Mouse (Mus musculus): ENCODE results near the gene U2af1l4.

U2af1l4 gene

DNA sequence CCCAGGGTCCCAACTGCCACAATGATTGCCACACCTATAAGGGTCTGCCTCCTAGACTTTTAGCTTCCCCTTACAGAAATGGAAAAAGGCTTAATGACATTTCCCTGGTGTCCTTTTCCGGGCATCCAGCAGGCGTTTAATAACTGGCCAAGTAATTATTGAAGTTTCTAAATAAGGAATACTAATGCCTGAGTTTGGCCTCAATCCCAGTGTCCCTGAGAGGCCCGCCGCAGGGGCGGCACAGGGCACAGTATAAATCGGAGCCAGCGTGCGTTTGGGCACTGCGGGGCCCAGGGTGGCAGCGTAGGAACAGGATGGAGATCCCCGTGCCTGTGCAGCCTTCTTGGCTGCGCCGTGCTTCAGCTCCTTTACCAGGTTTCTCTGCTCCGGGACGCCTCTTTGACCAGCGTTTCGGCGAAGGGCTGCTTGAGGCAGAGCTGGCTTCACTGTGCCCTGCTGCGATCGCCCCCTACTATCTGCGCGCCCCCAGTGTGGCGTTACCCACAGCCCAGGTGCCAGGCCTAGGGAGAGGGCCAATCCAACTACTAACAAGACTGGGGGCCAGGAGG lies 10.0 kb upstream of the U2af1l4 start:
- peak; percentile 55 to 66 for DNase-seq

DNA sequence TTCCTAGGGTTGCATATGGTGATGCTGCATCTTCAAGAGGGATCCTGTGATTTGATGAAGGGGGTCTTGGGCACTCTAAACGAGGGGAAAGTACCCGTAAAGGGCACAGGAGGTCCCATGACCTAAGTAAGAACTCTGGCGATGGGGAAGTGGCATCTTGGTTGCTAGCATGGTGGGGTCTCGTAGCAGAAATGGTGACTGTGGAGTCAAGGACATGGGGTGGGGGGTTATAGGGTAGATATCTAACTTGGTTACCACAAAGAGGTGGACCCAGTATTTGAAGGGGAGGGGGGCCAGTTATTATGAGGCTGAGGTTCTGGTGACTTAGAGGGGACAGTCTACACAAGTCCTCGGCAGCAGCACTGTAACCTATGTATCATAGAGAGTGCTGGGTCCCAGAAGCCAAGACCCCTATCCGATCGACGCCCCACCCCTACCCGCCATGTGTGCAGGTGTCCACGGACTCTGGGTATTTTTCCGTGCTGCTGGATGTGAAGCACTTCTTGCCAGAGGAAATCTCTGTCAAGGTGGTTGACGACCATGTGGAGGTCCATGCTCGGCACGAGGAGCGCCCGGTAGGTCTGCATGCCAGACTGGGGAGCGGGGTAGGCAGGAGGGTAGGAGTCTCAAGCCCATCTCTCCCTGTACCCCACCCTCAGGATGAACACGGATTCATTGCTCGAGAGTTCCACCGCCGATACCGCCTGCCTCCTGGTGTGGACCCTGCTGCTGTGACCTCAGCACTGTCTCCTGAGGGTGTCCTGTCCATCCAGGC lies 9.1 kb upstream of the U2af1l4 start:
- DNase-seq, result no peak

DNA sequence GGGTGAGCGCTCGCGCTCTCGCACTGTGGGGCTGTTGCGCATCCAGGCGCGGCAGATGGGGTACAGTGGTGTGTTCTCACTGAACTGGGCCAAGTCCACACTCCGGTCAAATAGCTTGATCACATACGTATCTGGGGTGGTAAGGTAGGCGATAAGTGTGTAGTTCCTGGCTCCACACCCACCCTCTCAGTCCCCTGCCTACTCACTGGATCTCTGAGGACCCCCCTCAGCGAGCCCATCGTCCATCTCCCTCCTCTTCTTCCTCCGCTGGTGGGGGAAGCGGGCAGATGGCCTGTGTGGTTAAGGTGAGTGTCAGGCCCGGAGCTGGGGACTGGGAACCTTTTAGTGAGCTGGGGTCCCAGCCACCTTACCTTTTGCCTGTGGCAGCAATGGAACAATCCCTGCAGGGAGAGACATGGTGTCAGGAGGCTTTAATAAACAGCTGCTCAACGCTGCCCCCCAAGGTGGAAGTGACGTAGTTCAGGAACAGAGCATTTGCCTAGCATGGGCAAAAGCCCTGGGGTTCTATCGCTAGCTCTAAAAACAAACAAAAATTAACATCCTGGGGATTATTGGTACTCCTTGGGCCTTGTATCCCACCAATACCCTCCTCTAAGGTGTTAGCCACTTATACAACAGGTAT lies 6.1 kb upstream of the U2af1l4 start:
- no peak for DNase-seq

DNA sequence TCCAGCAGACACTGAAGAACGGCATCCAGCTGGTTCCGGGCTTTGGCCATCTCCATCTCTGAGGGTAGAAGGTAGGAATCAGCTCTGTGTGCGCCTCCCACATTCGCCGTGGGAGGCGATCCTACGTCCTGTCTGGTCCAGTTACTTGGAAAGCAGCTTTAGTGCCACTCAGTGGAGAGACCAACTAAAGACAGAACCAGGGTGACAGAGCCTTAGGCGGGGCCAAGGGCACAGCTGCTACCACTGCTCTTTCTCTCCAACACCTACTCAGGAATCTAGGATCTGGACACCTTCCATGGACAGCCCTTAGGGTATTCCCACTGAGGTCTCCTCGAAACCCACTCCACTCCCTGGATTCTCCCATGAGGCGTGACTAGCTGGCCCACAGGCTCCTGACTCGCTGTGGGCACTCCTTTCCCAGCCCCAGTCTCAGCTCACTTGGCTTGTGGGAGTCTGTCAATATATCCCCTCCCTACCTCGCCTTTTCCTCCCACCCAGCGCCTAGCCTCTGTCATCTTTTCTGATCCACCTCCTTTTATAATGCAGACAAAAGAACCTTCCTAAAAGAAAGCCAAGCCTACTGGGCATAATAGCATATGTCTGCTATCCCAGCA lies 5.1 kb upstream of the U2af1l4 start:
- no peak for DNase-seq

DNA sequence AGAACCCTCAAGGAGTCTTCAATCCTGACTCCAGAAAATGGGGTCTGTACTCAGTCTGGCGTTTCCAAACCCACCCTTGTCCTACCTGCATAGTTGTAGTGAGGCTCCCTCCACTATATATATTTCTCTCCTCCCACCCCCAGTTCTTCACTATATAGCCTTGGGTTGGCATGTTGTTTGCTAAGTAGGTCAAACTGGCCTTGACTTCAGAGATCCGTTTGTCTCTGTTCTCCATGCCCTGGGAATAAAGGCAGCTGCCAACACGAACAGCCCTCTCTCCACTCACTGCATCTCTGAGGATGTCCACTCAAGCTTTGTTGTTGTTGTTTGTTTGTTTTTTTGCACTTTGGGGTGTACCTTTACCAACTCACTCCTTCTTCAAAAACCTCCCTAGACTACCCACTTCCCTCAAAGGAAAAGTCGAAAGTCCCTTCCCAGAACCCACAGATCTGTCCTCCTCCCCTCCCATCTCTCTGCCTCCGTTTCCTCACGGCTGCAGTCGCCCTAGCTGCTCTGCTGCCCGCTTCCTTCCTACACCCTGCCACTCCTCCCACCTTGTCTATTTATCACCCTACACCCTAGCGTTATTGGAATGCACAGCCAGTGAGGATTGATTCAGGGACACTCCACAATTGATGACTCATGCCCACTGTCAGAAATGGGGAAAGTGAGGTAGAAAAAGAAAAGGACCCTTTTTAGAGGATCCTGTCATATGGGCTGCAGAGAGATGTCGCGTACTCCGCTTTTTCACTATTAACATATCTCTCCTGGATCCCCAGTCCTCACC lies 4.3 kb upstream of the U2af1l4 start:
- no peak for DNase-seq

DNA sequence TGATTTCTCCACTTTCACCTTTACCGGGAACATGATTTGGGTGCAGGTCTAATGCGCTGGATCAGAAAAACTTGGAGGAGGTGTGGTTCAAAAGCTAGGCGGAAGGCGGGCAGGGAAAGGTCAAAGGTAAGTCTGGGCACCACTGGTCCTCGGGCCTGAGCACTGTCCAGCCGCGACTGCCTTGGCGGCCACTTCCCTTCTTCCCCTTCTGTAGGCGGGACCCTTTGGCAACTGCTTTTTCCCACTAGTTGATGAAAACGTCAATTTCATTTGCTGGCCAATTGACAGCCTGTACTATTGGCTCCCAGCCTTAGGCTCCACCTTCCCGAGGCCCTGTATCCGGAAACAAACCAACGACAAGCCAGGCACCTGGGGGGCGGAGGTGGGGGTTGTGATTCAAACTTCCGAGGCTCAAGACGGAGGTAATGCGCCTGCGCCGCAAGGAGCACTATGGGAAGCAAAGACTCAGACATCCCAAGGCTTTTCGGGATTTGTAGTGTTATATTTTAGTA lies 3.6 kb upstream of the U2af1l4 start, which contains the start of gene Lin37:
Lin37 (minus strand) TSS at position 396 of the 512 bp plus-strand sequence.
- DNase-seq, result peak; percentile 96 to 98

DNA sequence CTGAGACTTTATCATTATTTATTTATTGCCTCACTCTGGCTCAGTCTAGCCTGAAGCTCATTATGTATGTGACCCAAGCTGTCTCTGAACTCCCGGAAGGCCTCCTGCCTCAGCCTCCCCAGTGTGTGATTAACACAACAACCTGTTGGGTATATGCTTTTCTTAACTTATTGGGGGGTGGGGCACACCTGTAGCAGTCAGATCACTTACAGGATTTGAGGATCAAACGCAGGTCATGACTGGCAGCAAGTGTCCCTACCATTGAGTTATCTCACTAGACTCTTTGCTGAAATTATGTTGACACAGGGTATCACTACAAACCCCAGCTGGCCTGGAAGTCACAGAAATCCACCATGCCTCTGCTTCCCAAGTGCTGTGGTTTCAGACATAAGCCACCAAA lies 2.8 kb upstream of the U2af1l4 start:
- DNase-seq, result no peak

DNA sequence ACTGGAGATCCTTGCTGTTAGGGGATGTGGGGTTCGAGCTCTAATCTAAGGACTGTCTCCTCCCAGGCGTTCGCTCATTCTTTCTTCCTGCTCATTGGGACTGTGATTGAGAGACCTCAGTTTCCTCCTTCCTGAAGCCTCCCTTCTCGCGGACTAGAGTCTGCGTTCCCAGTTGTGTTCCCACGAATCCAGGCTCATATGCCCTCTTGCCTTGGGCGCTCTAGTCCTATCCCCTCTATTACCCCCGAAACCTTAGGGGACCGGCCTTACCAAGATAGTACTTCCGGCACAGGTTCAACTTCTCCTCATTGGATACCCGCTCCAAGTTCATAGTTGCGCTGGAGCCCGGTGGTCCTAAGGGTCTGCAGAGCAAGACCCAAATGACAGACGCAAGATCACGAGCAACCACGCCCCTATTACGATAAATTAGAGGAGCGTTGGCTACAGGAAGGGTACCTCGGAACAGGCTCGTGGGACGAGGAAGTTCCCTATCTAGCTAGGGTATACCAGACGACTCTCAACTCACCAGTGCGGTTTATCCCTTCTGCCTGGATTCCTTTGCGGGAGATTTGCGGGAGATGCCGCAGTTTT lies 480 bp upstream of the U2af1l4 start:
- DNase-seq, result peak in 1 of 2 experiments; percentile 24

DNA sequence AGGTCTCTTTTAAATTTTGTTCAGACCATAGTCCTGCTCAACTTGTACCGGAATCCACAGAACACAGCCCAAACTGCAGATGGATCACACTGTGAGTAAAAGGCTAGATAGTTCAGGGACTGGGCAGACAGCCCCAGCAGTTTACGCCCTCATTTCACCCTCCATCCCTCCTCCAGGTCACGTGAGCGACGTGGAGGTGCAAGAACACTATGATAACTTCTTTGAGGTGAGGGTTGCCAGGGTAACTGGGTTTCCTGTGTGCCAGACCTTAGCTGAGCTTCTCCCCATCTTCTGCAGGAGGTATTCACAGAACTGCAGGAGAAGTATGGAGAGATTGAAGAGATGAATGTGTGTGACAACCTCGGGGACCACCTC lies 792 bp downstream of the U2af1l4 start:
- peak in 1 of 2 experiments; percentile 20 for DNase-seq

DNA sequence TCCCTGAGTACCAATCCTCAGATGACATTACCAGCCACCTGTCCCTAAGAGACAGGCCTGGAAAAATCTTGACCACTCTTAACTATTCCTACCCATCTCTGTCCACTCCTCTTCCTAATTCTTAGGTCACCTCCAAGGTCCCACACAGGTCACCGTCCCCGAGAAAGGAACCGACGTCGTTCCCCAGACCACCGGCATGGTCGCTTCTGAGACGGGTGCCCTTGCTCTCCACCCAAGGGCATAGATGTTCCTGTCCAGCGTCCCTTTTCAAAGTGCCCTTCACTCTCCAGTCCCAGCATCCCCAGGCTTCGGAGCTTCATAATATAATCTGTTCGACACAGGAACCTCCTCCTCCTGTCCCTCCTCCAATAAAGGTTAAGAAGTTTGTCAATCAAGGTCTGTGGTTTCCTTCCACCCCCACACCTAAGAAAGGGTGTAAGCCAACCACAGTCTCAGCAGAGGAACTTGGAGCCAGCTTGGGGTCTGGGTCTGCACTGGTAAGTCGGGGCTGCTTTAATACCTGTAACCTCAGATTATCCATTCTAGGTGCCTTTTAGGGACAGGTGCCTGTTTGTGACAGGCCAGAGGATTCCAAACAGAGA lies 2.0 kb downstream of the U2af1l4 start, which contains the start of gene Igflr1:
Igflr1 (plus strand) TSS at position 458 of the 602 bp plus-strand sequence.
- no peak for DNase-seq

DNA sequence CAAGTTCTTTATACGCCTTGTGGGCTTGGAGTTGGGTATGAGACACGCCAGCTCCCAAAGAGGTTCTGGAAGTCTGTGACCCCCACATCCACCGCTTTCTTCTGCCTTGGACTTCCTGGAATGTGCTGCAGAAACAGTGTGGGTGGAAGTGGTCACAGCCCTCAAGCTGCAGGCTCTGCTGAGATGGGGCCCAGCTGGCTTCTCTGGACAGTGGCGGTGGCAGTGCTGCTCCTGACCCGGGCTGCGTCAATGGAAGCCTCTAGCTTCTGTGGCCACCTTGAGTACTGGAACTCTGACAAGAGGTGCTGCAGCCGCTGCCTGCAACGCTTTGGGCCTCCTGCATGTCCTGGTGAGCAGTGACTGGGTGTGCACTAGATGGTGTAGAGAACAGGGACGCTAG lies 2.9 kb downstream of the U2af1l4 start:
- DNase-seq, result peak; percentile 46 to 62

DNA sequence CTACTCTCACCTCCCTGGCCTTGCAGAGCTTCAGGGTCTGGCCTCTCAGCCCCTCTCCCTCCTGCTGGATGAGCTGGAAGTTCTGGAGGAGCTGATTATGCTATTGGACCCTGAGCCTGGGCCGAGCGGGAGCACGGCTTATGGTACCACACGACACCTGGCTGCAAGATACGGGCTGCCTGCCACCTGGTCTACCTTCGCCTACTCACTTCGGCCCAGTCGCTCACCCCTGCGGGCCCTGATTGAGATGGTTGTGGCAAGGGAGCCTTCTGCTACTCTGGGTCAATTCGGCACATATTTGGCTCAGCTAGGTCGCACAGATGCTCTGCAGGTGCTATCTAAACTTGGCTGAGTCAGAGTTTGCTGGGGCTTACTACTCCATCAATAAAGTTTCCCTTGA lies 4.5 kb downstream of the U2af1l4 start:
- no peak for DNase-seq

DNA sequence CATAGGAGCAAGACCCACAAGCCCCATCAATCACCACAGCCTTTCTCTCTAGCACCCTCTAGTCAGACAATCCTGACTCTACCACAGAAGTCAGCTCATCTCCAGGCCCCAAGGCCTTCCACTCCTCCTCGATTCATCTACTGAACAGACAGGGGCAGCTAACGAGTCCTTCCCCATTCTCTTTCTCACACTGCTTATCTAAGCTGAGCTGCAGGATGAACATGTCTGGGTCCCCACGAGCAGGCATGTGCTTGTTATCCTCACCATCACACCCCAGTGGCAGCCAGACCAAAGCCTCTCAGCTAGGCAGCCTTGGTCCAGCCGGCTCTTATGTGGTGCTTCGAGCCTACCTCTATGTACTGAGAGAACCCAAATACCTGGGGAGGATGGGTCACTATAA lies 9.3 kb downstream of the U2af1l4 start:
- no peak for DNase-seq

DNA sequence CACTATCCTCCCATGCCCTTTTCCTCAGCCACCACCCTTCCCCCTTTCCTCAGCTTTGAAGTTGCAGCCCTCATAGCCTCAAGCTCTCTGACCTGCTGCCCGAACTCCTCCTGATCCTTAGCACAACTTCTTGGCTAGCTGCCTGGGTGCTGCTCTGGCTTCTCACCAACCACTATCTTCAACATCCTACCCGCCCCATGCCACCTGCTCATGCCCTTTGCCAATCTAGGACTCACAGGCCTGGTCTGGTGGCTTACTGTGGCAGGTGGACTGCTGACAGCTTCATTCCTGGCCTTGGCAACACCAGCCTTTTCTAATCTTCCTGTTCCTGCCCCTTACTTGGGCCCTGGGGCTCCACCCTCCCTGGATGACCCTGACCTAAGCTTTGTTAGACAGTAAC lies 9.9 kb downstream of the U2af1l4 start:
- peak in 1 of 2 experiments; percentile 35 for DNase-seq

DNA sequence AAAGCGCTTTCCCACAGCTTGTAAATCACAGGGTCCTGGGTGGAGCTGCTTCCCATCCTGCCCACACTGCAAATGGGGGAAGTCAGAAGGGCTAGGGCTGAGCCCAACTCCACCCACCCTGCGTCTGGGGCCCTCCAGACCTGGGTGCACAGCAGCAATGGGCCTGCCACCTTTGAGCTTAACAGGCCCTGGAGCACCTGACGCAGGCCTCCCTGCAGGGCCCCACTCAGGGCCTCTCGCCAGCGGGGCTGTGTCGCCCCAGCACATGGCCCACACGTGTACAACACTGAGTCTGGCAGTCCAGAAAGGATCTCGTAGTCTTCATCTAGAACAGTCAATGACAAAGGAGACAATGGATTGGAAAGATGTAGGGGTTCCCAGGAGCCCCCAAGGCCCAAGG lies 16.8 kb downstream of the U2af1l4 start:
- no peak for DNase-seq

DNA sequence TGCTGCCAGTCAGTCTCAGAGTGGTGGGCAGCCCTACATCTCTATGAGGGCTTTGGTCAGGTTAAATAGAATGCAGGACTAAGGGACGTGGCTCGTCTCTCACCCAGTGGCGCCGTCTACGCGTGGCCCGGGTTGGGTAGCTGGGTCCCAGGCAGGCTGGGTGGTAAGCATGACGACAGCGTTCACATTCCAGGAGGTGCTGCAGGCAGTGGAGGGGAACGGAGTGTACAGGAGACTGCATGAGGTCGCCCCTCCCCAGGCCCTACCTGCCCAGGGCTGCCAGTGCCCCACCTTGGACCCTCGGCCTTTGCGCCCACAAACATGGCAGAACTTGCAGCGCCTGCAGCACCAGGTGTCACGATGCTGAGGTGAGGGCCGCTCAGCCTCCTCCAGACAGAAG lies 18.4 kb downstream of the U2af1l4 start:
- peak in 1 of 2 experiments; percentile 25 for DNase-seq

DNA sequence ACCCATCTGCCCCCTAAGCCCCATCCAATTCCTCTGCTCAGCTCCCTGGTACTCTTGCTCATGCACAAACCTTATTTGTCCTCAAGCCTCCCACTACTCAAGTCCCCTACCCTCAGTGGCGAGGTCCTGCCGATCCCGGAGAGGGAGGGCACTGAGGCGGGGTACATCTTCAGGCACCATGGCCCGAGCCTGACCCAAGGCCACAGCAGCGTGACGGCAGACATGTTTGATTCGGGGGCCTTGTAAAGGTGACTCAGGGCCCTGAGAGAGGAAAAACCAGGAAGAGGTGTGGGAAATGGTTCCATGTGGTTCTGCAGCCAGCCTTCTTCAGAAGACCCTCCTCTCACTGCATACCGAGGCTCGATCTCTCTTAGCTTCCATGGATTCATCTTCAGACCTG lies 21.2 kb downstream of the U2af1l4 start:
- no peak for DNase-seq

DNA sequence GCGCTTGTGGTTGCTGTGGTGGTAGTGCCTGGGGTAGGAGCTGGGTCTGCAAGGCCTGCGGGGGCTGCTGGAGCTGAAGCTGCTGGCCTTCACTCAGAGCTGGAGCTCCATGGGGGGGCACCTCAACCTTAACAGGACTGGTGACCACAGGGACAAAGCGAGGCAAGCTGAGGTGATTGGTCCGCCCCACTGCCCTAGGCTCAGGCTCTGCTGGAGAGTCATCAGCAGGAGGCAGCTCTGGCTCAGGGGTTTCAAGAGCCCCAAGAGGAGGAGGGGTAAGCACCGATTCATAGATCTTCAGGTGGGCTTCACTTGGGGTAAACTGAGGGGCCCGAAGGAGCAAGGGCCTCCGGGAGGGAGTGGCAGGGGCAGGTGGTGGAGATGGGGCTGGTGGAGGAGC lies 22.1 kb downstream of the U2af1l4 start:
- no peak for DNase-seq

DNA sequence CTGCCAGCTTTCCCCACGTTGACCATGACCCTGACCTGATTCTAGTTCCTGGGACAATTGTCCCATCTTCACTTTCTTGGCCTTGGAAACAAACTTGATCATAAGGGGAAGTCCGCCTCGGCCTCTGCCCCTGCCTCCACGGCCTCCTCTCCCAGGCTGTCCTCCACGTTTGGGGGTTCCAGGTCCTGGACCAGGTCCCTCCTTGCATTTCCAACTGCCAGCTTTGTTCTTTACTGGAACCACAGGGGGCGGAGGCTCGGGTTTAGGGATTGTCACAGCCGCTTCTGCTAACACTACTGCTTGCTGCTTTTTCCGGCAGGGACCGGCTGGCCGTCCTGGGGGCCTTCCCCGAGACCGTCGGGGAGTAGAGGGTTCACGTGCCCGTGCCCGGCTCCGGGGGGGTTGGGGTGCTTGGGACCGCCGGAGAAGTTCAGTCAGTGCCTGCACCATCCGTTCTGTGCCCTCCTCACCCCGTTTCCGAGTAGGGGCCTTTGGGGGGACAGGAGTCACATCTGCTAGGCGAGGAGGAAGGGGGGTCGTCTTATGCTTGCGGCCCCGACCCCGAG lies 23.4 kb downstream of the U2af1l4 start:
- no peak for DNase-seq

DNA sequence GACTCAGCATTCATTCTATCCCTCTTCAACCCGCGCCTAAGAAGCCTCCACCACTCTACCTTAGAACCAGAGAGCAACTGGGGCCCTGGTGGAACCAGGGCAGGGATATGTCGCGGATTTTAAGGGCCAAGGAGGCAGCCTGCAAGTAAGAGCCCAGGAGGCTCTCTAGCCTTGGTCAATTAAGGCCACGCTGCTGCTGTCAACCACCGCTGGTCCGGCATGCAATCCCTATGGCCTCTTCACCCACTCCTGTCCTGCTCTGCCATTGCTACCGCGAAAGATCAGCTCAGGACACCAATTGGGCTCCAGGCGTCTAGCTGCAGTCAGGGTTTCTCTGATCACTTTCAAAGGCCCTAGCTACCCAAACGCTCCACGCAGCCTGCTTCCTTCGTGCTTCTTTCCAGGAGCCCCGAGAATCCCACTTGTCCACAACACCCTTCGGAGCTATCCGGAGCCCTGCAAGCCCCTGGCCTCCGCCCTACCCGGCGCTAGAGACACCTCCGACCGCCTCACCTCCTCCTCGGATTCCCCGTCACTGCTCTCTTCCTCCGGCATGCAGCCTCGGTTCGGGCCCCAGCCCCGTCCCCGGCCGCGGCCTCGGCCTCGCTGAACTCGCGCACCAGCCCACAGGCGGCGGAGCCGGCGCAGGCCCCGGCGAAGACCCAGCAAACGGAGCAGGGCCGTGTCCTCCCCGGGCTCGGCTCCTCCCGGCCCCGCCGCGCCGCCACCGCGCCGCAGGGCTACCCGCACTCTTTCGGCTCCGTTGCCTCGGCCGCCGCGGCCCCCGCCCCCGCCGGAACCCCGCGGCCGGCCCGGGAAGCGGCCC lies 25.0 kb downstream of the U2af1l4 start:
- DNase-seq, result peak; percentile 60 to 74

All from kidney, postnatal 4 days (tissue).